Mouse (Mus musculus): ENCODE results near the gene Dzip1. TPM values are rescaled to one million over a fixed set of nuclear protein-coding genes. Genes with fewer than 3 reads are reported as not detected.

Dzip1 gene
- total RNA-seq, 2 experiments from 2014 or later: 85.6 to 99.0 TPM

DNA sequence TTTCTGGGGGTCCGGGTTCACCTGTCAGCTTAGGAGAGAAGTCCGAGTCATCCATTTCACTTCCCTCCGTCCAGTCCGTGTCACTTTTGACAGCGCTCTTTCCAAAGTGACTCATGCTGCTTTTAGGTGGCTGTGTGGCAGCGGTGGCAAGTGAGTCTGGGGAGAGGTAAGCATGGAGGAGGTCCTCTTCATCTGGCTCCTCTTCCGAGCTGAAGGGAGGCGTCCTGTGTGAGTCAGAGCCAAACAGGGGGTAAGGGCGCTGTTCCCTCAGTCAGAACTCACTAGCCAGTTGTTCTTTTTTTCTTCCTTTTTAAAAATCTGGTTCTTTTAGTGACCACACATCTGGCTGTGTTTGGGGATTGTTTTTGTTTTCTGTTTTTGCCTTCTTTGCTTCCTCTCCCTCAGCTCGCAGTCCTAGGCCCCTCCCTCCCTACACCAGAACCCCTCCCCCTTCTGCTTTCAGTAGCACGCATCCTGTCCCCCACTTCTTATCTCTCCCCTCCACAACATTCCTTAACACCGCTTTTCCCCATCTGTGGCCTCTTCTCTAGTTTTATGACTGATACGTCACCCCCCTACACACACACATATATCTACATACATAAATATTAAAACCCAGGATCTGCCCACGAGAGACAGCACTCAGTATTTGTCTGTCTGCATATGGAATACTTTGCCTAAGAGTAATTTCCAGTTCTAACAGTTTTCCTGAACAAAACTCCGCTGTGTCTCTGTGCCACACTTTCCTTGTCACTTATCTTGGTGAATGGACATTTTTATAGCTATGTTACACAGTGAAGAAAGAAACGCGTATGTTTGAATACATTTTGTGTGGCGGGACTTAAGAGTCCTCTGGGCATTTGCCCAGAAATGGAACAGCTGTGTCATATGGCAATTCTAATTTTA lies 41.7 kb downstream of the Dzip1 start:
- DNase-seq (ENCODE audit: low spot score in 2 of 2): peak in 1 of 2 experiments; percentile 57
- intact Hi-C loops (cut with DNase I): no loop called here

- intact Hi-C loops (cut with DNase I): no loop called here
- DNase-seq (ENCODE audit: low spot score in 2 of 2): no peak
Measured at GRCm38 (mm10) chr14:118880696-118881095, 44.6 kb downstream of the Dzip1 start.

DNA sequence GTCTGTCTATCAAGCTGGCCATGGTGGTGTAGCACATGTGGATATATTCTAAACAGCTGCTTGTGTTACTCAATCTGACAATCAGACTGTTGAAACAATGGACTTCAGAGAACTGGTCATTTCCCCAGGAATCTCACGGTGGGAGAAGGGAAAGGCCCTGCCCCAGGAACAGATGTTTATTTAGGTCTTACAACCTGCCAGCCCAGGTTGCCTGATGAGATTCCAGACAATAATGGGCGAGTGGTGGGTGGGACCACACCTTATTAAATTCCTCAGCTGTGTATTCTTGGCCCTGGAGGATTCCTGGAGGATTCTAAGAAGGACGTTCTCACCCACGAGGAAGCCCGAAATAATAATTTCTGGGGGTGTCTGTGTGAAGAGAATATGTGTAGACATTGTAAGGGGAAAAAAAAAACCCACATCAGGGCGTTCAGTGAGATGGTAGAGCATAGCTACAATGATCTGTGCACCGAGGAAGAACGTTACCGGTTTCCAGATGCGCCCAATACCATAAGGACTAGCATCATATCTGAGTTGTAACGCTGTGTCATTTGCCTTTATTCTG lies 46.8 kb downstream of the Dzip1 start:
- peak in 1 of 2 experiments; percentile 30 for DNase-seq (ENCODE audit: low spot score in 2 of 2)
- intact Hi-C loops (cut with DNase I): no loop called here

- peak in 1 of 2 experiments; percentile 47 for DNase-seq (ENCODE audit: low spot score in 2 of 2)
- intact Hi-C loops (cut with DNase I): no loop called here
Measured at GRCm38 (mm10) chr14:118874786-118875415, 50.4 kb downstream of the Dzip1 start.

DNA sequence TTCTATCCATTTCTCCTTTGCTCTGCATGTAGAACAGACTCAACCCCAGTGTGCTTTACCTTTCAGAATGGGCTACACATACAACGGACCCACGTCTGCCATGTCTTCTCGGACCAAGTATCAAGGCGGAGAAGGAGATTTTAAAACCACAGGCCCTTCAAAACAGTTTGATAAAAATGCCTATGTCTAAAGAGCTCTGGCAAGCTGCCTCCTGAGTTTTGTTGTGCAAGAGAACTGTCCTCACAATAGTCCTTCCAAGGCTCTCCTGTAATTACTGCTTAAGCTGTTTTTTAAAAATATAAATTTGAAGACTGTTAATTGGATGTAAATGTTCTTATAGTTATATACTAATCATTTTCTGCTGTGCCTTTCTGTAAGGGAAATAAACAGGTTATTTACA lies 51.1 kb downstream of the Dzip1 start:
- intact Hi-C loops (cut with DNase I): no loop called here
- DNase-seq (ENCODE audit: low spot score in 2 of 2): no peak

- no peak for DNase-seq (ENCODE audit: low spot score in 2 of 2)
- intact Hi-C loops (cut with DNase I): no loop called here
Measured at GRCm38 (mm10) chr14:118869712-118870111, 55.5 kb downstream of the Dzip1 start.

DNA sequence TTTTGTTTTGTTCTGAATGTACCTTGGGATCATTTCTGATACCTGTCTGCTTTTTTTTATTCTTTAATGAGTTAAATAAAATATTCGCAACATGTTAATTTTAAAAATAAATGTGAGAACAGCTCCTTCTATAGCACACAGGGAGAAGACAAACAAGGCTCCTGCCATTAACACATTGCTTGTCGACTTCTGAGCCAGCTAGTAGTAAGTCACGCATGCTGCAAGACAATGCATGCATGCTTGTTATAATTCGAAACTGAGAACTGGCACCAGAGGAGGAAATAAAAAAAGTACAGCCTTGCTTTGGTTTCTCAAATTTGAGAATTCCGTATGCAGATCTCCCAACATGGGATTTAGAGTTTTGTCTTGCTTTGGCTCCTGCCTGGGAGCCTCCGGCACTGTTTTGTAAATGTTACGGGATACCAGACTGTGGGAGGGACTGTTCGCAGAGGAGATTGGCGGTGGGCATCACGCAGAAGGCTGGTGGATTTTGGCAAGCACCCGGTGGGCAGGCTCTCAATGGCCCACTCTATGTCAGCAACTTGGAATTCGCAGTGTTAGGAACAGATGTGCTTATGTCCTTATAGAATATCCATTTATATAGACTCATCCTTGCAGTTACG lies 57.0 kb downstream of the Dzip1 start:
- peak; percentile 26 to 52 for DNase-seq (ENCODE audit: low spot score in 2 of 2)
- intact Hi-C loops (cut with DNase I): no loop called here

DNA sequence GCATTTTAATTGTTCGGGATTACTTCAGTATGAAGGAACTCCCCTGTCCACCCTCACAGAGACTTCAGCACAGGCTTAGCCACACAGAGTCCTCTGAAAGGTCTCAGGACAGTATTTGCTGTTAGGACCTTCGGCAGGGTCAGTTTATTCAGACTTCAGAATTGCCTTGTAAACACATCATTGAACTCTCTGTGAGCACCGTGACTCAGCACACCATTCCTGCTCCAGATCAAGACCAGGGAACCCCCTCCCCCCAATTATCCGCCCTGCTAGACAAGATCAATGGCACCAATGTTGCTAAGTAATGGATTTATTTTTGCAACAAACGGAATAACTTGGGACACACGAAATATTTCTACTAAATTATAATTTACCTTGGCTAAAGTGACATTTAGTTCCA lies 57.9 kb downstream of the Dzip1 start:
- intact Hi-C loops (cut with DNase I): no loop called here

DNA sequence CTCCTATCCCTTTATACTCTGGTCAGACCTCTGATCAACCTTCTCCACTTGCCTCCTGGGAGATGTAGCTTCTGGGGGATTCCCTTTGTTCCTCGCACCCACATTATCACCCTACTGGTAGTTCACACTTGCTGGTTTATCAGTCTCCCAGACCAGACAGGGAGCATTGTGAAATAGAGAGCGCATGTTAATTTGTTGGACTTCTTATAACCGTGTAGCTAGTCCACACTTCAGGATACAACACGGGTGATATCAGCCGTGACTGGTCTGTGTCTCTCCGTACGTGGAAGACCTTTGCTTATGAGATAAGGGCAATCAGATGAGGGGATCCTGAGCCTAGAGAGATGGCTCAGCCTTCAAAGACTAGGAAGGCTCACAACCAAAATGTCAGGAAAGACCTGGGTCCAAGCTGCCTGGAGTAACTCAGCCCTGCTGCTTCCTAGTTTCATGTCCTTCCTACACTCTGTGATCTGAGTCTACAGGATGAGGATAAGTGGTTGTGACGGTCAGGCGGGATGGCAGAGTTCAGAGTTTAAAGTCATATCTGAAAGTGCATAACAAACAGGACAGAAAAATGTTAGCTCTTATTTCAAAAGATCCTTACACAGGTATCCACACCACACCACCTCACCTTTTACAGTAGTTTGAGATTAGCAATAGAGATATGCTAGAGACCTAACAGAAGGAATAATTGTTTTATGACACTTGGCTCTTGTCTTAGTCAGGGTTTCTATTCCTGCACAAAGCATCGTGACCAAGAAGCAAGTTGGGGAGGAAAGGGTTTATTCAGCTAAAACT lies 59.0 kb downstream of the Dzip1 start:
- intact Hi-C loops (cut with DNase I): no loop called here

More for the DNA sequence above, 57.9 kb downstream of the Dzip1 start:
- DNase-seq (ENCODE audit: low spot score in 2 of 2): no peak

DNA sequence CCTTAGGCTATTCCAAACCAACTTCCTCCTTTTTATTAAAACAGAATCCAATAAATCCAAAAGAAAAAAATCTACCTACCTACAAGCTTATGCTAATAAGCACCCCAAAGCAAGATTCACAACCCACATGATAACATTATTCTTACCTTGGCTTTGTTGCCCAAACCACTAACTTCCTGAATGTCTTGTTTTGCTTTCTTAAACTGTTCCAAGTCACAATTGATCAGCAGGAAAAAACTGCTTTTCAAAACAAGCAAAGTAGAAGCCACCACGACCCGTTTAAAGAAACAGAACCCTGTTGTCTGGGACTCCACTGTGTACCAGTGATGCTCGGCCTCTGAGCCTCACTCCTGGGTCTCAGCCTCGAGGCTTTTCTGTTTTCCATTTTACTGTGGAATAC lies 60.4 kb downstream of the Dzip1 start:
- intact Hi-C loops (cut with DNase I): no loop called here
- no peak for DNase-seq (ENCODE audit: low spot score in 2 of 2)

More for the DNA sequence above, 59.0 kb downstream of the Dzip1 start:
- no peak for DNase-seq (ENCODE audit: low spot score in 2 of 2)

DNA sequence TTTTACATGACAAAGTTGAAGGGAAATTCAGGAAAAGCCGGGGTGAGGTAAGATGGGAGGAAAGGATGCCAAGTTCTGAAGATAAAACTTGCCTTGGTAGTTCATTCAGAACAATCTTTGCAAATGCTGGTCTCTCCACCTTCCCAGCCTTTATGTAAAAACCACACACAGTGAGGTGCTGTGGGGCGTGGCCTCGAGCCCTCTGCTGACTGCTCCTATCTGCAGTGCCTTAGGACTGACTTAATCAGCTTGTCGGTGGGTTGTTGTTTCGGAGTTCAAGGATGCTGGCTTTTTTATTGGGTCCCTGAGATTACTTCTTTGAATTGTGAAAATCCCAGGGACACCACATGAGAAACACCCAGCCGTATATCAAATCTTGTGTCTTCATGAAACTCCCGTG lies 63.0 kb downstream of the Dzip1 start:
- intact Hi-C loops (cut with DNase I): no loop called here
- DNase-seq (ENCODE audit: low spot score in 2 of 2): no peak

DNA sequence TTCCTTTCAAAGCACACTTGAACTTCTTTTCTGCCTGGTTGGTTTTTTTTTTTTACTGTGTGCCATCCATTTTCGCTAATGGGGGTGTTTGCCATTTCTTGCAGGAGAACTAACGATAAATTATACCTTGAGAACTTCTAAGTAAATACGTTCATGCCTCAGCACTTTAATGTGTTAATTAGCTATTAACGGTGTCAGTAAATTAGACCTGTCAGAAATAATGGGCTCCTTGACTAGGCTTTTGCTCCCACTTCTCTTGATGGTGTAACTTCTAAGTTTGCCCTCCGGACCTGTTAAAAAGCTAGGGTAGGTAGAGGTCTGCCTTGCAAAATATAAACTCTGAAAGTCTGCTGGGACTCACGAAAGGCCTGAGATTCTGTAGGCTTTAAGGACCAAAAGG lies 66.9 kb downstream of the Dzip1 start:
- intact Hi-C loops (cut with DNase I): loop anchor here (5.0 kb wide), 1 partner anchor 36 kb away; no protein-coding TSS in a partner anchor
- DNase-seq (ENCODE audit: low spot score in 2 of 2): no peak

GRCm38 (mm10) chr14:118856563-118856962 lies 68.7 kb downstream of the Dzip1 start:
- intact Hi-C loops (cut with DNase I): loop anchor here (5.0 kb wide), 1 partner anchor 34 kb away; no protein-coding TSS in a partner anchor
- DNase-seq (ENCODE audit: low spot score in 2 of 2): no peak

DNA sequence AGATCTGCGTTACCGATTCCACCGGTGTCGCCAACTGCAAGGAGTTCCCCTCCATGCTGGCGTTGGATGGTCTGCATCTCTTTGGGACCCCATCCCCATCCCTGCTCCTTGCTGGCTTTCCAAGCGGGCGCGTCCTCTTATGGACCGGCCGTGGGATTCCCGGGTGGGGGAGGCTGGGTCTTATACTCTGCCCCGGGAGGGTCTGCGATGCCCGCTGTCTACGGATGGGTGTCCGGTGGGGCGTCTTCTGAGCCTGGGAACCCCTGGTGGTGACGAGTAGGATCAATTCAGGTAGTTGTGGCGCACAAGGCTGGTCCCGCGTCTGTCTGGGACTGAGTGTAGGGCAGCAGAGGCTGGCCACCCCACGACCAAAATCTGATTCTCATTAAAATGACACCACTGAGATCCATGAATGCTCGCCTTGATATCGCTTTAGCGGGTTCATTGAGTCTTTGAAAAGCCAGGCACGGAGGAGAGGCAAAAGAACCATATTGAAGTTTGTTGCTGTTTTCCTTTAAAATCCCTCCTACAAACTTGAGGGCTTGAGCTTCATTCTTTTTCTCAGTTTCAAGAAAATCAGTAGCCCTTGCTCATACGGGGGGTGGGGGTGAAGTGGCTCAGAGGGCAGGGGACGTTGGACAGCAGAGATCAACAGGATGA lies 70.0 kb downstream of the Dzip1 start:
- intact Hi-C loops (cut with DNase I): loop anchor here (5.0 kb wide), 1 partner anchor 33 kb away; no protein-coding TSS in a partner anchor
- no peak for DNase-seq (ENCODE audit: low spot score in 2 of 2)

DNA sequence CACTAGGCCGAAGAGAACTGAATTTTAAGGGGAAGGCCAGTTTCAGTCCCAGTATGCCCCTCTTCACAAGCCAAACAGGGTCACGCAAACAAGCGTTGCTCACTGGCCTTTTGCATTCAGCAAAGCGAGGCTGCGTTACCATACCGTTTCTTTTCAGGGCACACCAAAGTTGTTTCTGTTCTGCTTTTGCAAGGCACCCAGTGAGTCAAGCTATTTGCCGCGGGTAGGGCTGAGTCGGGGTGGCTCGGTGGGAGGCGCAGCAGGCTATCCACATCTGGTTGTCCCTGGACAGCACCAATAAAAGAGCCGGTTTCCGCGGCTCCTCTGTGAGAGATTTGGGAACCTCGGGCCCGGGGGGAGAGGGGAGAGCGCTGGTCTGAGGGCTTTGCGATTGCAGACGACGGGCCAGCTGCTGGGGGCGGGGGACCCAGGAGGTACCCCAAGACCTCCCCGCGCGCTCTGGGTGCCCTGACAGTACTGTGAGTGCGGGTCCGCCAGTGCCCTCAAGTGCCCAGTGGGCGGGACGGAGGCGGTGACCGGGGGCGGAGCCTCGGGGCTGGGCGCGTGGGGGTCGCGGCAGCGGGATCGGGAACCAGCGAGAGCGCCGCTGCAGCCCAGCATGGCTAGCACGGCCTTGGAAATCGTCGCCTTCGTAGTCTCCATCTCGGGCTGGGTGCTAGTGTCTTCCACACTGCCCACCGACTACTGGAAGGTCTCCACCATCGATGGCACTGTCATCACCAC lies 70.7 kb downstream of the Dzip1 start:
- intact Hi-C loops (cut with DNase I): loop anchor here (5.0 kb wide), 1 partner anchor 32 kb away; no protein-coding TSS in a partner anchor

GRCm38 (mm10) chr14:118851496-118852107 lies 73.7 kb downstream of the Dzip1 start:
- intact Hi-C loops (cut with DNase I): no loop called here
- no peak for DNase-seq (ENCODE audit: low spot score in 2 of 2)

More for the DNA sequence above, 70.7 kb downstream of the Dzip1 start:
- peak; percentile 26 to 35 for DNase-seq (ENCODE audit: low spot score in 2 of 2)

GRCm38 (mm10) chr14:118850696-118851035 lies 74.6 kb downstream of the Dzip1 start:
- DNase-seq (ENCODE audit: low spot score in 2 of 2): no peak
- intact Hi-C loops (cut with DNase I): no loop called here
